Mouse (Mus musculus) activated CD4-positive, CD25-positive, alpha-beta regulatory T cell (primary cell): ENCODE measurements around the gene Prpf3. TPM values are rescaled to one million over a fixed set of nuclear protein-coding genes. Genes with fewer than 3 reads are reported as not detected.

Experiments
- polyA plus RNA-seq, 2 experiments: library from polyadenylated mRNA; unstranded; fragments of 100-300 nt; shearing (Covaris generic); gene quantifications; one replicate each; pipeline ENCODE4 v1.2.1; 2017

Prpf3 gene
- polyA plus RNA-seq: 10 to 100 TPM; 49.5 to 50.7 TPM

DNA sequence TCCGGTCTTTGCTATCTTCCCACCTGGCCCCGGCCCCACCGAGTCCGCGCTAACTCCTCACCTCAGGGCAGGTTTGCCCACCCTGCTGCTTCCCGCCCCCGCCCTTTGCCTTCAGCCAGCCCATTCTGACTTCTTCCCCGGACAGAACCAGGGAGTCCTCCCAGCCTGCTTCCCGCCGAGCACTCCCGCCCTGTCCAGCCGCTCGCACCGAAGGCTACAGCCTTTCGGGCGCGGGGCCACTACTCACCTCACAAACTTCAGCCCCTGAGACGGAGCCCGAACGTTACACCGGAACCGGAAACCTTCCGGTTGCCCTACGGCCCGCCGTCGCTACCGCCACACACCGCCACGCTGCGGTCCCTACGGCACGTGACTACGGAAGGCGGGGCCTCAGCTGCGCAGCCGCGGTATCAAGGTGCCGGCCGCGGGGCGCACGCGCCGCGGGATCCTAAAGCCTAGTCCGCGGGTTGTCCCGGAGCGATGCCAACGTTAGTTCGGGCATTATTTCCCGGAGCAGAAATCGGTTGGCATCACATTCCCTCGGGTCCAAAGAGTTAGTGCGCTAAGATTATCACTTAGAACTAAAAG, at the start of gene Prpf3:
Gene Prpf3 (minus strand): TSS at position 384 of the 588 bp plus-strand sequence.

GRCm38 (mm10) chr3:95904568-95904967, 48.9 kb upstream of the Prpf3 start, which contains the start of gene Car14:
Gene Car14, minus strand, starts transcription at chr3:95904691.

GRCm38 (mm10) chr3:95893606-95894316, 38.1 kb upstream of the Prpf3 start, which contains the start of gene Aph1a:
Gene Aph1a, plus strand, starts transcription at chr3:95893969.

GRCm38 (mm10) chr3:95891211-95892065, 35.8 kb upstream of the Prpf3 start, which contains the start of gene BC028528:
Gene BC028528, minus strand, starts transcription at chr3:95892005.

DNA sequence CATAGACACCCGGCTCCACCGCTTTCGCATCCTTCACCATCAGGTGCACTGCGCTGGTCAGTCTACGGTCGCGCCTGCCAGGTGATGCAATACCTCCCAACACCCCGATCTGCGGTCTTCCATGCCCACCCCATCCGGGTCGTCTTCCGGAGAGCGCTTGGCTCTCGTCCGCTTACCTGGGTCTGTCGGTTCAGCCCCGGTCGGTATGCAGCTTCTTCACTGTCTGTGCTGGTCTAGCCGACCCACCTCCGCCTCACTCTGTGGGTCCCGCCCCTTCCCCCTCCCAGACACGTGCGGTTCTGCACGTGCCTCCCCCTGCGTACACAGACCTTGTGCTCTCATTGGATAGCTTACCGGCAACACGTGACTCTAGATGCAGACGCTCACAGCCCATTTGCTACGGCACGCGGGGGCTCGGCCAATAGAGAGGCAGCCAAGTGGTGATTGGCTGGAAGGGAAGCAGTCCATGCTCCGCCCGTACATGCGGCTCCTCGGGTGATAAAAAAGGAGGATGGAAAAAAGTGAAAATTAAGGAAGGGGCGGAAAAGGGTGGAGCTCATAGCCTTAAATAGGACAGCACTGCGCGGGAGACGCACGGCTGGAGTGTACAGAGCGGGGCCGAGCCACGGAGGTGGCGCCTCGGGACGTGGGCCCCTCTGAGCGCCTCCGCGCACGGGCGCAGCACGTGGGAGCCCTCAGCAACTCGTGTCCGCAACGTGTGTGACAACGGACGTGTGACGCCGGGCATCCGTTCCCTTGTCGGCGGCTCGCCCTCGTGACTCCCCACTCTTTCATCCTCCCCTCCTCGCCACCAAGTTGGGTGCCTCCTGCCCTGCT, 26.5 kb upstream of the Prpf3 start, which contains the start of gene Ciart:
Gene Ciart (minus strand): TSS at position 273 of the 837 bp plus-strand sequence.

DNA sequence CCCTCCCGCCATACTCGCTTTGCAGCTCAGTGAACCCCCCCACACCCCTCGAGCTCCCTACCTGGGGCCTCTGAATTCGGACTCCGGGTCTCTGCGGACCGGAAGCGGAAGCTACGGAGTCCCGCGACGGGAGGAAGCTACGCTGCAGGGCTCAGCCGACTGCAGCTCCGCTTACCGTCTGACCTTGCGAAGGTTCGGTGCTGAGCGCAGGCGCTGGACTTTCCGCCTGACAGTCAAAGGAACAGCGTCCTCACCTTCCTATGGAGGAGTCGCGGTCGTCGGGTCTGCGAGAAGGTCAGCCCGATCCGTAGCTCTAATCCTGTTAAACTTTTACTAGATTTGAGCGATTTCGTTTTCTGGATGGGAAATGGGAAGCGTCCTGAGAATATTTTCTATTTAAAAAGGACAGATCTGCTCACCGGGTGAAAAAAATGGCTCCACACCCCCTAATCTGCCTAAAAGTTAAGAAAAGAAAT, 15.7 kb upstream of the Prpf3 start, which contains the start of gene Mrps21:
Gene Mrps21 (minus strand): TSS at position 128 of the 476 bp plus-strand sequence.

DNA sequence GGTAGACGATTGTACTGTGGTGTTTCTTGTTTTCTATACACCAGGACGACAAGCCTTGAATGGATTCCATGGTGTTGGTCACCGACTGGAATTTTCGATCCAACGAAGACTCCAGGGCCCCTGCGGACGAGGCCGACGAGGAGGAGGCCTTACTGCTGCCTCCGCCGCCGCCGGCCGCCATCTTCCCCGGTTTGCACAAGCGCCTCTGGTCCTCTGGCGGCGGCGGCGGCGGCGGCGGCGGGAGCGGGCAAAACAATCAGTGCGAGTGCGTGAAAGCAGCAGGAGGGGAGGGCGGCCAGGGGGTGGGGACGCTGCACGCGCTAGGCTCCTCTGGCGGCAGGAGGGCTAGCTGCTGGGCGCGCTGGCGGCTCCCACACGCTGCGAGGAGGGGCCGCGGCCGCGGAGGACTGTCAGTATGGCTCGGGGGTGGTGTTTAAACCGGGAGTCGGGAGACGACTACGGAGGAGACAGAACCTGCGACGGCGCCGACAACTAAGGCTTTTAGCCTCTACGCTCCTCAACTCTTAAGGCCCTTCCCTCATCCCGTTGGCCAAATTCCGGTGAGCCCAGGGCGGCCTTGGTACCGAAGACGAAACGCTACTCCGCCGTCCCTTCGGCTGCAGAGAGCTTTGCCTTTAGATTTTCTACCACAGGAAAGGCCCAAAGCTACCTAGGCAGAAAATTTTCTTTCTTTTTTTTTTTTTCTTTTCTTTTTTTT, 37.0 kb downstream of the Prpf3 start, which contains the start of gene Rprd2:
Gene Rprd2 (minus strand): TSS at position 293 of the 718 bp plus-strand sequence.

Other genes starting within 250 kb of the Prpf3 start
- 10 to 100 TPM; 74.4 to 87.9 TPM for gene Ensa, start 230.9 kb downstream of the Prpf3 start, polyA plus RNA-seq
- gene Mcl1, start 197.1 kb downstream of the Prpf3 start, polyA plus RNA-seq: 100 to 1,000 TPM; 526 to 541 TPM
- gene Adamtsl4, start 168.0 kb downstream of the Prpf3 start, polyA plus RNA-seq: 10 to 100 TPM in 1 of 2 experiments, 1 to 10 TPM in 1; 6.2 to 11.5 TPM
- 100 to 1,000 TPM; 228 to 314 TPM for gene Ecm1, start 116.3 kb downstream of the Prpf3 start, polyA plus RNA-seq
- 10 to 100 TPM; 58.7 to 74.1 TPM for gene Tars2, start 95.7 kb downstream of the Prpf3 start, polyA plus RNA-seq
- 10 to 100 TPM; 29.6 to 34.0 TPM for gene Rprd2, start 37.0 kb downstream of the Prpf3 start, polyA plus RNA-seq
- 100 to 1,000 TPM; 208 to 254 TPM for gene Mrps21, start 15.6 kb upstream of the Prpf3 start, polyA plus RNA-seq
- 1 to 10 TPM; 3.9 to 6.4 TPM for gene Ciart, start 26.4 kb upstream of the Prpf3 start, polyA plus RNA-seq
- 1 to 10 TPM in 1 of 2 experiments, under 1 TPM in 1; 0.47 to 1.1 TPM for gene BC028528, start 36.1 kb upstream of the Prpf3 start, polyA plus RNA-seq
- 10 to 100 TPM; 53.7 to 66.8 TPM for gene Aph1a, start 38.1 kb upstream of the Prpf3 start, polyA plus RNA-seq
- under 1 TPM in 1 of 2 experiments, not detected in 1; 0.45 TPM for gene Car14, start 48.8 kb upstream of the Prpf3 start, polyA plus RNA-seq
- gene Anp32e, start 73.4 kb upstream of the Prpf3 start, polyA plus RNA-seq: 100 to 1,000 TPM; 188 to 300 TPM
- 10 to 100 TPM in 1 of 2 experiments, 1 to 10 TPM in 1; 8.6 to 24.9 TPM for gene Plekho1, start 140.1 kb upstream of the Prpf3 start, polyA plus RNA-seq
- 10 to 100 TPM; 24.6 to 40.2 TPM for gene Vps45, start 202.6 kb upstream of the Prpf3 start, polyA plus RNA-seq
- gene Otud7b, start 248.6 kb upstream of the Prpf3 start, polyA plus RNA-seq: 10 to 100 TPM; 12.6 to 13.5 TPM